Mouse (Mus musculus) lung, postnatal 14 days (tissue): Measurements from ENCODE around the gene Tmem203.
"Not testable (repeated sequence)": the region's sequence is repeated elsewhere in the genome, so short reads cannot be mapped to it uniquely, and the experiment has no call there.

Source experiments
- DNase-seq: peaks from one replicate; pipeline ENCODE4 v3.0.0; 2021

Tmem203 gene

GRCm38 (mm10) chr2:25234551-25235220, 20.6 kb upstream of the Tmem203 start:
- no peak for DNase-seq

DNA sequence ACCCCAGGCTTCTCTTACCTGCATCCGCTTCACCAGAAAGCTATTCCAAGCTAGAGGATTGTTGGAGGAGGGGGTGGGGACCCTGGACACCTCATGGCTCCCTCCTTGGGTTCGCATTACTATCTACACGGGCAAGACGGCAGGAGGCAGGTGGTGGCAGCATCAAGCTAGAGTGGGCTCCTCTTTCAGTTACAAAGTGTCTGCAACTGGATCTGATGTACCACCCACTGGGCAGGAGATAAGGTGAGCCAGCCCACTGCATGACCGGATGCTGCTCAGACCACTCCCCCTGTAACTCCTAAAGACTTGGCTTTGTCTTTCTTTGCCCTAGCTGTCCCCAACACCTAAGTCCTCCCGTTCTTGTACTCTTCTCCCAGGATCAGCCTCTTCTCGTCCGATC, 18.6 kb upstream of the Tmem203 start, which contains the start of gene Rnf224:
Gene Rnf224 (minus strand): TSS at position 174 of the 400 bp plus-strand sequence.
- DNase-seq = no peak

- peak; percentile 69 for DNase-seq
Measured at GRCm38 (mm10) chr2:25237522-25237921, 17.7 kb upstream of the Tmem203 start.

DNA sequence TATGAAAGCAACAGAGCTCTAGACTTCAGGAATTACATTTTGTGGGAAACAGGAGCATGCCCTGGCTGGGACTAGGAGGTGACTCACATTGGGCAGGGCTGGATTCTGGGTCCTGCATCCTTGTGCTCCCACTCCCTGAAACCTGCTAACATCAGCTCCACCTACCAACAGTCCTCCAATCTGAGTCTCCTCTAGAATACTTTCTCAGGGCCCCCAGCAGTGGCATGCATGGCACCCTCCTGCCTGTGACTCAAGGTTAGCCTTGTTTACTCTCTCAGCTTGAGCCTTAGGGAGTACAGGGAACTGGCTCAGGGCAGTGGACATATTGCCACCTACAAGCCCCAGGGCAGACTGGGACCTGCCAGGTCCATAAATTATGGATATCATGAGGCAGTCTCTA, 17.1 kb upstream of the Tmem203 start:
- DNase-seq = no peak

DNA sequence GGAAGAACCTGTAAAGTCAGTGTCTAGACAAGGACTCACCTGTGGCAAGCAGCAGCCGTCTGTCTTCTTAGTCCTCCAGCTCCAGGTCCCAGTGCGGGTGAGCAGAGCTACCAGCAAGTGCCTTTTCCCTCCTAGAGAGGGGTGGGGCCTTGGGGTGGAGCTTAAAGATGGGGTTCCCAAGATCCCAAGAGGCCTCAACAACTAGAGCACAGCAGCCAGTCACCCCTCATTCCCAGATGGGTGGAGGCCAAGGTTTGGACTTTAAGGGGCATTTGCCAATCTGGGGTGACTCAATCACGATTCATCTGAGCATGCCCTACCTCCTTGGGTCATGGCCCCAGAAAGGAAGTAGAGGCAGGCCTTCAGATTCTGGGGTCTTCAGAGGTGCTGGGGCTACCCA, 15.5 kb upstream of the Tmem203 start:
- no peak for DNase-seq

GRCm38 (mm10) chr2:25240310-25240709, 14.9 kb upstream of the Tmem203 start:
- DNase-seq = no peak

GRCm38 (mm10) chr2:25240723-25241437, 14.4 kb upstream of the Tmem203 start:
- DNase-seq = peak; percentile 76

GRCm38 (mm10) chr2:25241438-25241775, 13.8 kb upstream of the Tmem203 start:
- DNase-seq = no peak

GRCm38 (mm10) chr2:25242101-25242506, 13.1 kb upstream of the Tmem203 start, which contains the start of the genes Rnf208 and Cysrt1:
Gene Rnf208, plus strand, starts transcription at chr2:25242255.
Gene Cysrt1, minus strand, starts transcription at chr2:25242452.
- no peak for DNase-seq

- no peak for DNase-seq
Measured at GRCm38 (mm10) chr2:25243342-25243741, 11.9 kb upstream of the Tmem203 start.

DNA sequence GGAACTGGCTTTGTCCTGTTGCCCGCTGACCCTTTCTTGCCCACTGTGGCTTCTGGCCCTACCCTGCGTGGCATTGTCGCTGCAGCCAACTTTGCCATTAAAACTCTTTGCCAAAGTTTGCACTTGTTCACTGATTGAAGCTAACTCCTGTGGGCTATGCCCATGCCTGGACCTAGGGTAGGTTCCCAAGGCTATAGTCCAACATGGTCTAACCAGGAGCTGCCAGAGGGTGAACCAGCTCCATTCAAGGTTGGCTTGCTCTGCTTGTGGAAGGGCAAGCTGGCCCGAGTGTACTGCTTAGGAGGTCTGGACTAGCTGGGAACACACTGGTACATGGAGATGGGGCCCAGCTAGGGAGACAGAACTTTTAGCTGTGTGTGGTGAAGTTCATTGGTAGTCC, 11.1 kb upstream of the Tmem203 start:
- DNase-seq = no peak

- no peak for DNase-seq
Measured at GRCm38 (mm10) chr2:25246183-25247072, 8.8 kb upstream of the Tmem203 start, which contains the start of gene AL732309.1. Gene AL732309.1, minus strand, starts transcription at chr2:25246863.

- no peak for DNase-seq
Measured at GRCm38 (mm10) chr2:25252331-25252730, 2.9 kb upstream of the Tmem203 start.

GRCm38 (mm10) chr2:25256443-25257109, 1.3 kb downstream of the Tmem203 start:
- DNase-seq = peak; percentile 72

DNA sequence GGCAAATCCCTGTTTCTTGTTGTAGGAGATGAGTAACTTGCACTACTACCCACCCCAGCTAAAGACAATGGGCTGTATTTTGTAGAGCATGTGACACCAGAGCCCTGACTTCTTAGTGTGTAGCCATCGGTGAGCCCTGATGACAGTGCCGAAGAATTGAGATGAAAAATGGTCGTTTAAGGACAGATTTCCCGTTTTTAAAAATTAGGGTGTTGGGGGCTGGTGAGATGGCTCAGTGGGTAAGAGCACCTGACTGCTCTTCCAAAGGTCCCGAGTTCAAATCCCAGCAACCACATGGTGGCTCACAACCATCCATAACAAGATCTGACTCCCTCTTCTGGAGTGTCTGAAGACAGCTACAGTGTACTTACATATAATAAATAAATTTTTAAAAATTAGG, 2.0 kb downstream of the Tmem203 start:
- DNase-seq = not testable (repeated sequence)

DNA sequence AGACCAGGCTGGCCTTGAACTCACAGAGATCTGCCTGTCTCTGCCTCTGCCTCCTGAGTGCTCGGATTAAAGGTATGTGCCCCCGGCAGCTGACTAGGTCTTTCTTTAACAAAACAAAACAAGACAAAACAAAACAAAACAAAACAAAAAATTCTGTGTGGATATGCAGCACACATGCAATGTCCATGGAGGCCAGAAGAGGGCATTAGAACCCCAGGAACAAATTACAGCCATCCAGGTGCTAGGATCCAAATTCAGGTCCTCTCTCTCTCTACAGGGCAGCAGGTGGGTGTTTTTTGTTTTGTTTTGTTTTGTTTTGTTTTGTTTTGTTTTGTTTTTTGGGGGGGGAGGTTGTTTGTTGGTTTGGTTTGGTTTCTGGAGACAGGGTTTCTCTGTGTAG, 3.6 kb downstream of the Tmem203 start:
- DNase-seq = no peak

- DNase-seq = no peak
Measured at GRCm38 (mm10) chr2:25261870-25262269, 6.6 kb downstream of the Tmem203 start.

DNA sequence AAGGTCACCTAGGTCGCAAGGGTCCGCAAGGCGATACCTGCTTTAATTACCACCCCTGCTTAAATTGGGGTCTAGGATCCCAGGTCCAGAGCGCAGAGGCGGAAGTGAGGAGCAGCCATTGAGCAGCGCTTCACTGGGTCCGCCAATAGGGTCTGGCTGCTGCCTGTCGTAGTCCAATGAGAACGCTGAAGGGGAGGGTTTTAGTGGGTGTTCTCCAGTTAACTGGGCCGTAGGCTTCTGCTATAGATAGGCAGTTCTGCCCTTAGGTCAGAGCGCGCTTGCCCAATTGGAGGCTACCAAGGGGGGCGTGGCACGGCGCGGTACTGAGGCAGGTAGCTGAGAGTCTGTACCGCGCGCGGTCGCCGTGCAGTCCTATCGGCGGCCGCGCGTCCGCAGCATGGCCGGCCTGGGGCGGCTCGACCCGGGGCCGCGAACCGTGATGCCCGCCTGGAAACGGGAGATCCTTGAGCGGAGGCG, 7.1 kb downstream of the Tmem203 start, which contains the start of gene Tprn:
Gene Tprn (plus strand): TSS at position 328 of the 477 bp plus-strand sequence.
- DNase-seq = peak; percentile 95

- DNase-seq = peak; percentile 36
Measured at GRCm38 (mm10) chr2:25262795-25263622, 7.8 kb downstream of the Tmem203 start.

DNA sequence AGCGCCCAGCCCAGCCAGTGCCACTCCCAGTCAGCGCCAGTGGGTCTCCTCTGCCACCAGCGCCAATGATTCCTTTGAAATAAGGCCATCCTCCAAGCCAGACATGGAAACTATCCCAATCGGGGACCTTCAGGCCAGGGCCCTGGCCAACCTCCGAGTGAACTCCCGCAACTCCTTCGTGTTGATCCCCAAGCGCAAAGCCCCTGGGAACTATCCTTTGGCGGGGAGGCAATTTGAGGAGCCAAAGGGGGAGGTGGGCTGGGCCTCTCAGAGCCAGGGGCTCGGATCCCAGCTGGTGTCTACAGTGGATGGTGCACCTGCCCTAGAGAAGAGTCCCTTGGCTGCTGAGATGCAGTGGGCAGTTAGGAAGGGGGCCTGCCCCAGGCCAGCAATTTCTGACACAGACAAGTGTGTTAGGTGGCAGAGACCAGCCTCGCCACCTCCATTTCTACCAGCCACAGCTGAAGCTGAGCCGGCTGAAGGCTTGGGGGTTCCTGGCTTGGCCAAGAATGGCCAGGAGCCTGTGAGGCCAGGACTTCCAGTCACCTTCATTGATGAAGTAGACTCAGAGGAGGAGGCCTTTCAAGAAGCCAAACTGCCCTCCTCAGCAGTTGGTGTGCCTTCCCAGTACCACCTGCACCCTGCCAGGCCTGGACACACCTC, 8.5 kb downstream of the Tmem203 start:
- DNase-seq = no peak

DNA sequence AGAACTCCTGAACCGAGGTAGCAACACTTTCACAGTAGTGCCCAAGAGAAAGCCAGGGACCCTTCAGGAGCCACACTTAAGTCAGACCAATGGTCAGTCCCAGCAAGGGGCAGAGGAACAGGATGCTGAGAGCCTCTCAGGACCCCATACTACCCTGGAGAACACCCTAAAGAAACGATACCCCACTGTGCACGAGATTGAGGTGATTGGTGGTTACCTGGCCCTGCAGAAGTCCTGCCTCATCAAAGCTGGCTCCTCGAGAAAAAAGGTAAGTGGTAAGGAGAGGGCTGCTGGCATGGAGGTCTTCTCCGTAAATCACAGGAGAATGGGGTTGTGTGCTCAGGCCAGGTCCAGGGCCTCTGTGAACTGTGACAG, 9.0 kb downstream of the Tmem203 start:
- no peak for DNase-seq
